Mouse (Mus musculus) E14TG2a.4 (cell line): ENCODE results near the gene Ntm.

Source experiments
- CTCF ChIP-seq: conservative IDR thresholded peaks from 2 replicates; pipeline ENCODE4 v1.5.1; 2014; ENCODE audit warnings: low read length
- NANOG ChIP-seq: IDR thresholded peaks from 2 replicates; pipeline ENCODE4 v1.6.1; 2014; ENCODE audit warnings: borderline replicate concordance, low read length, mixed read lengths

DNA sequence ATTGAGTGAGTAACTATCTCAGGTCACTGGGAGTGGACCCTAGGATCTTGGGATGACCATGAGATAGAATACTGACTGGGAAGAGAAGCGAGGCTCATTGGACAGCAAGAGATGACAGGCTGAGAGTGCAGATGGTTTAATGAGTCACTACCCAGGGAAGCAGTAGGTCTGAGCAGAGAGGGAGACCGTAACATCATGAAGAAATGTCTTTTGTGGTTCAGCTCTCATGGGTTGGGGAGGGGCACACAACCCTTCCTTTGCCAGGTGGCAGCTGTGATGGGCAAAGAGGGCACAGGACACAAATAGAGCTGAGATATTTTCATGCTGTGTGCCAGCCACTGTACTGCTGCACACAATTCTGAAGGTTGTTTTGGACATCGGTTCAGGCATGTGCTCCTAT, 724.0 kb downstream of the Ntm start:
- TF ChIP-seq CTCF (no peak), NANOG (no peak)
